Mouse (Mus musculus): ENCODE data around the gene Sacm1l. TPM values are rescaled to one million over a fixed set of nuclear protein-coding genes. Genes with fewer than 3 reads are reported as not detected.

The Sacm1l gene
- polyA plus RNA-seq, 1 experiment from 2014 or later, result 53.9 TPM

DNA sequence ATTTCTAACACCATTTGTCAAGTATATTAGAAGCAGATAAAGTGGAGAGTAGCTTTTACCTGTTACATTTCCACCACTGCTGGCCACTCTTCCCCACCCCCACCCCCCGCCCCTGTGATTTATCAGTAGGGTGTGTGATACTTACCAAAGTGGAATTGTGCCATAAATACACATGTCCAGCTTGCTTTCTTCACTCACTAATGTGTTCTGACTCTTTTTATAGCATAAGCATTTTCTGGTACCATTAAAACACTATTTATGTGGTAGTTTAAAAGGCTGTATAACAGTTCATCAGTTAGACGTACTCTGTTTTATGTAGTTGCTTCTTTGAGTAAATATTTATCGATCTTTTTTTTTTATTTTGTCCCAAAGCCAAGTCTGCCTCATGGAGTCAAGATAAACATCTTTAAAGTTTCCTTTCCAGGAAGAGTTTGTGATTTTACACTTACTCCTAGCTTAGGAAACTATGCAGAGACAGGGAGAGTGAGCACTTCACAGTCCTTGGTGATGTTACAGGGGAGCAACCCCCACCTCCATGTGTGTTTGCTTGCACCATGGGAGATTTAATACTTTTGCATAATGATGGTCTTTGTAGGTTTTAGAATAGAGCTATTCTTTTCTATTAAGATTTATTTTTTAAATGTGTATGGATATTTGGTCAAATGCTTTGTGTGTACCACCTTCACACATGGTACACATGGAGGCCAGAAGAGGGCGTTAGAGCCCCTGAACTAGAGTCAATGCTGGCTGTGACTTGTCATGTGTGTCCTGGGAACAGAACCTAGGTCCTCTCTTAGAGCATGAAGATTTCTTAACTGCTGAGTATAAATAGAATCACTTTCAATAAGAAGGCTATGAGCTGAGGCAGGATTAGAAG lies 23.1 kb upstream of the Sacm1l start:
- no peak overlapping the region for H3K4me3 ChIP-seq (ENCODE audit: low read depth, low read length)
- no peaks in the 10 kb centered on the region for H3K27me3 ChIP-seq (ENCODE audit: control insufficient read depth, insufficient read depth, low read length)
- no peaks in the 10 kb centered on the region for H3K9me3 ChIP-seq (ENCODE audit: control insufficient read depth, low read length)
- no peak overlapping the region for H3K27ac ChIP-seq (ENCODE audit: low read depth, low read length)
- ATAC-seq (ENCODE audit: low FRiP score), result no peak
- 82% methylated on average over 4 of the region's 4 CpGs for WGBS
- H3K9ac ChIP-seq (ENCODE audit: low read length), result no peak overlapping the region
- no peak for DNase-seq (ENCODE audit: low spot score, missing footprints)
- no peak overlapping the region for H3K4me2 ChIP-seq
- H3K4me1 ChIP-seq (ENCODE audit: control insufficient read depth, insufficient read depth, low read length), result no peaks in the 10 kb centered on the region
- H3K36me3 ChIP-seq (ENCODE audit: control insufficient read depth, insufficient read depth, low read length), result peaks cover 6% of the 10 kb centered on the region

GRCm38 (mm10) chr9:123507380-123507779 lies 22.2 kb upstream of the Sacm1l start:
- no peak overlapping the region for H3K27ac ChIP-seq (ENCODE audit: low read depth, low read length)
- ATAC-seq (ENCODE audit: low FRiP score) (no peak), DNase-seq (ENCODE audit: low spot score, missing footprints) (no peak)
- no peaks in the 10 kb centered on the region for H3K9me3 ChIP-seq (ENCODE audit: control insufficient read depth, low read length)
- H3K9ac ChIP-seq (ENCODE audit: low read length), result no peak overlapping the region
- no peak overlapping the region for H3K4me3 ChIP-seq (ENCODE audit: low read depth, low read length)
- no peaks in the 10 kb centered on the region for H3K27me3 ChIP-seq (ENCODE audit: control insufficient read depth, insufficient read depth, low read length)
- H3K36me3 ChIP-seq (ENCODE audit: control insufficient read depth, insufficient read depth, low read length), result peaks cover 6% of the 10 kb centered on the region
- H3K4me1 ChIP-seq (ENCODE audit: control insufficient read depth, insufficient read depth, low read length), result no peaks in the 10 kb centered on the region
- WGBS, result 88% methylated on average over 2 of the region's 2 CpGs
- H3K4me2 ChIP-seq, result no peak overlapping the region

DNA sequence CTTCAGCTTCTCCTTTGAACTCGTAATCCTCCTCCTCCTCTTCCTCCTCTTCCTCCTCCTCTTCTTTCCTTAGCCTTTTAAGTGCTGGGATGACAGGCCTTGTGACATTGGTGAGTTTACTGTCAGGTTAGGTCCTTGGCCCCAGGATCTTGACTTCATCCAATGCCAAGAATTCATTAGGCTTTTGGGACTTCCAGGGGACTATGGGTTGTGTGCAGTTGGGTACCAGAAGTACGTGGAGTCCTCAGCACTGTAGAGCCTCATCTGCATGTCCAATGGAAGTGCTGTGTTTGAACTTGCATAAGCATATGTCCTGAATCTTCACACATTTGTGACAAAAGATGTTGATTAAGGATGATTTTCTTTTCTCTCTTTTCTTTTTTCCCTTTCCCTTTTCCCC lies 20.6 kb upstream of the Sacm1l start:
- H3K36me3 ChIP-seq (ENCODE audit: control insufficient read depth, insufficient read depth, low read length), result peaks cover 6% of the 10 kb centered on the region
- no peak overlapping the region for H3K4me2 ChIP-seq
- no peak overlapping the region for H3K27ac ChIP-seq (ENCODE audit: low read depth, low read length)
- no peaks in the 10 kb centered on the region for H3K27me3 ChIP-seq (ENCODE audit: control insufficient read depth, insufficient read depth, low read length)
- H3K4me3 ChIP-seq (ENCODE audit: low read depth, low read length), result no peak overlapping the region
- DNase-seq (ENCODE audit: low spot score, missing footprints) (no peak), ATAC-seq (ENCODE audit: low FRiP score) (no peak)
- 94% methylated on average over 2 of the region's 2 CpGs for WGBS
- no peaks in the 10 kb centered on the region for H3K9me3 ChIP-seq (ENCODE audit: control insufficient read depth, low read length)
- no peak overlapping the region for H3K9ac ChIP-seq (ENCODE audit: low read length)
- no peaks in the 10 kb centered on the region for H3K4me1 ChIP-seq (ENCODE audit: control insufficient read depth, insufficient read depth, low read length)

GRCm38 (mm10) chr9:123509638-123510604 lies 19.6 kb upstream of the Sacm1l start:
- no peak overlapping the region for H3K4me2 ChIP-seq
- no peak overlapping the region for H3K9ac ChIP-seq (ENCODE audit: low read length)
- DNase-seq (ENCODE audit: low spot score, missing footprints) (no peak), ATAC-seq (ENCODE audit: low FRiP score) (no peak)
- 85% methylated on average over 8 of the region's 8 CpGs for WGBS
- H3K27ac ChIP-seq (ENCODE audit: low read depth, low read length), result no peak overlapping the region
- H3K4me1 ChIP-seq (ENCODE audit: control insufficient read depth, insufficient read depth, low read length), result no peaks in the 10 kb centered on the region
- no peaks in the 10 kb centered on the region for H3K9me3 ChIP-seq (ENCODE audit: control insufficient read depth, low read length)
- no peaks in the 10 kb centered on the region for H3K27me3 ChIP-seq (ENCODE audit: control insufficient read depth, insufficient read depth, low read length)
- H3K4me3 ChIP-seq (ENCODE audit: low read depth, low read length), result no peak overlapping the region
- H3K36me3 ChIP-seq (ENCODE audit: control insufficient read depth, insufficient read depth, low read length), result peaks cover 6% of the 10 kb centered on the region

DNA sequence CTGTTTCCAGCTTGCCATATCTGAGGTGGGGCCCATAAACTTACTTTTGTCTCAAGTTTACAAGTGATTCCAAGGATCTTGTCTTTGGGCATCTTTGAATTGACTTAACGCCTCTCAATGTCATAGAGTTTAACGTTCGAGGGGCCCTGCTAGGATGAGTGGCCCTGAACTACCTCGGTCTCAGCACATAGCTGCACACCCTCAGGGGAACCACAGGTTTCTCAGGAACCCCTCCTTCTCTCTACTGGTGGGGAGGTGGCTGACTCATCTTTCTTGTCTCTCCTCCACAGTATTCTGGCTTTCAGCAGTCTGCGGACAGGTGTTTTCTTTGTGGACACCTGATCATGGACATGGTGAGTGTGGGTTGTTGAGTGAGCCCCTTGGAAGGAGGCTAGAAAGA lies 18.6 kb upstream of the Sacm1l start:
- Histone ChIP-seq H3K9me3 (ENCODE audit: control insufficient read depth, low read length) (no peaks in the 10 kb centered on the region), H3K9ac (ENCODE audit: low read length) (no peak overlapping the region), H3K4me2 (no peak overlapping the region), H3K4me3 (ENCODE audit: low read depth, low read length) (no peak overlapping the region), H3K36me3 (ENCODE audit: control insufficient read depth, insufficient read depth, low read length) (peaks cover 6% of the 10 kb centered on the region), H3K27me3 (ENCODE audit: control insufficient read depth, insufficient read depth, low read length) (no peaks in the 10 kb centered on the region), H3K4me1 (ENCODE audit: control insufficient read depth, insufficient read depth, low read length) (no peaks in the 10 kb centered on the region), H3K27ac (ENCODE audit: low read depth, low read length) (no peak overlapping the region)
- no peak for ATAC-seq (ENCODE audit: low FRiP score)
- WGBS, result 96% methylated on average over 5 of the region's 5 CpGs
- no peak for DNase-seq (ENCODE audit: low spot score, missing footprints)

GRCm38 (mm10) chr9:123512482-123512881 lies 17.1 kb upstream of the Sacm1l start:
- Histone ChIP-seq H3K4me2 (no peak overlapping the region), H3K27me3 (ENCODE audit: control insufficient read depth, insufficient read depth, low read length) (no peaks in the 10 kb centered on the region), H3K36me3 (ENCODE audit: control insufficient read depth, insufficient read depth, low read length) (peaks cover 6% of the 10 kb centered on the region), H3K9me3 (ENCODE audit: control insufficient read depth, low read length) (no peaks in the 10 kb centered on the region), H3K4me1 (ENCODE audit: control insufficient read depth, insufficient read depth, low read length) (no peaks in the 10 kb centered on the region), H3K4me3 (ENCODE audit: low read depth, low read length) (no peak overlapping the region), H3K9ac (ENCODE audit: low read length) (no peak overlapping the region), H3K27ac (ENCODE audit: low read depth, low read length) (no peak overlapping the region)
- no peak for ATAC-seq (ENCODE audit: low FRiP score)
- 93% methylated on average over 2 of the region's 2 CpGs for WGBS
- DNase-seq (ENCODE audit: low spot score, missing footprints), result no peak

GRCm38 (mm10) chr9:123515087-123515486 lies 14.5 kb upstream of the Sacm1l start:
- ATAC-seq (ENCODE audit: low FRiP score) (no peak), DNase-seq (ENCODE audit: low spot score, missing footprints) (no peak)
- Histone ChIP-seq H3K4me2 (no peak overlapping the region), H3K9me3 (ENCODE audit: control insufficient read depth, low read length) (no peaks in the 10 kb centered on the region), H3K9ac (ENCODE audit: low read length) (no peak overlapping the region), H3K4me3 (ENCODE audit: low read depth, low read length) (no peak overlapping the region), H3K27ac (ENCODE audit: low read depth, low read length) (no peak overlapping the region), H3K36me3 (ENCODE audit: control insufficient read depth, insufficient read depth, low read length) (peaks cover 8% of the 10 kb centered on the region), H3K27me3 (ENCODE audit: control insufficient read depth, insufficient read depth, low read length) (no peaks in the 10 kb centered on the region), H3K4me1 (ENCODE audit: control insufficient read depth, insufficient read depth, low read length) (no peaks in the 10 kb centered on the region)
- 91% methylated on average over 2 of the region's 2 CpGs for WGBS

GRCm38 (mm10) chr9:123516641-123517385 lies 12.7 kb upstream of the Sacm1l start:
- ATAC-seq (ENCODE audit: low FRiP score), result no peak

More at GRCm38 (mm10) chr9:123516641-123517385, 12.7 kb upstream of the Sacm1l start:
- Histone ChIP-seq H3K9ac (ENCODE audit: low read length) (no peak overlapping the region), H3K4me2 (no peak overlapping the region), H3K27ac (ENCODE audit: low read depth, low read length) (no peak overlapping the region), H3K27me3 (ENCODE audit: control insufficient read depth, insufficient read depth, low read length) (no peaks in the 10 kb centered on the region), H3K9me3 (ENCODE audit: control insufficient read depth, low read length) (no peaks in the 10 kb centered on the region), H3K4me3 (ENCODE audit: low read depth, low read length) (no peak overlapping the region), H3K36me3 (ENCODE audit: control insufficient read depth, insufficient read depth, low read length) (peaks cover 2% of the 10 kb centered on the region; the same call in 1 of the 2 replicates), H3K4me1 (ENCODE audit: control insufficient read depth, insufficient read depth, low read length) (no peaks in the 10 kb centered on the region)
- 95% methylated on average over 7 of the region's 7 CpGs for WGBS
- DNase-seq (ENCODE audit: low spot score, missing footprints), result no peak
